Mouse (Mus musculus) lung, embryonic 15.5 days (tissue): Measurements from ENCODE around the gene Efcab3. TPM values are rescaled to one million over a fixed set of nuclear protein-coding genes. Genes with fewer than 3 reads are reported as not detected.
"Not testable (repeated sequence)": the region's sequence is repeated elsewhere in the genome, so short reads cannot be mapped to it uniquely, and the experiment has no call there.

Experiments
- ATAC-seq: fragments of 200-750 bp; cut with Nextera tagmentation; 2 replicates; pipeline ENCODE4 v1.8.0; 2017; ENCODE audit warnings: moderate number of reproducible peaks, borderline replicate concordance; ENCODE audit not compliant: low FRiP score, low TSS enrichment; ENCODE audit errors: extremely low read depth
- H3K27ac ChIP-seq: fragments of 300-500 bp; sonication (generic); 2 replicates; pipeline ENCODE4 v1.5.1; 2015; ENCODE audit warnings: moderate library complexity, mild to moderate bottlenecking, inconsistent platforms
- H3K27me3 ChIP-seq: fragments of 300-500 bp; sonication (generic); 2 replicates; pipeline ENCODE4 v1.6.1; 2015; ENCODE audit warnings: inconsistent platforms
- H3K36me3 ChIP-seq: fragments of 300-500 bp; sonication (generic); 2 replicates; pipeline ENCODE4 v1.6.1; 2015; ENCODE audit warnings: inconsistent platforms
- H3K4me1 ChIP-seq: fragments of 300-500 bp; sonication (generic); 2 replicates; pipeline ENCODE4 v1.6.1; 2015; ENCODE audit warnings: inconsistent platforms
- H3K4me2 ChIP-seq: fragments of 300-500 bp; sonication (generic); 2 replicates; pipeline ENCODE4 v1.6.1; 2015; ENCODE audit warnings: inconsistent platforms, mild to moderate bottlenecking, moderate library complexity
- H3K4me3 ChIP-seq: fragments of 300-500 bp; sonication (generic); 2 replicates; pipeline ENCODE4 v1.5.1; 2015; ENCODE audit warnings: mild to moderate bottlenecking, inconsistent platforms
- H3K9ac ChIP-seq: fragments of 300-500 bp; sonication (generic); 2 replicates; pipeline ENCODE4 v1.6.1; 2015; ENCODE audit warnings: inconsistent platforms
- H3K9me3 ChIP-seq: fragments of 300-500 bp; sonication (generic); 2 replicates; pipeline ENCODE4 v1.6.1; 2016; ENCODE audit warnings: inconsistent platforms
- WGBS: fragments of 180-500 bp; shearing (Covaris S2); methylation state at CpG from one replicate; pipeline ENCODE4 v1.1.7; 2015; 5-methylcytosine and 5-hydroxymethylcytosine counted together
- polyA plus RNA-seq: library from polyadenylated mRNA; unstranded; fragments of >200 nt; fragmentation: Nextera tagmentation; extraction: Ambion mirVana; gene quantifications from 2 replicates; pipeline ENCODE4 v1.2.1, GENCODE M21; 2015

Efcab3 gene
- polyA plus RNA-seq, 1 experiment from 2014 or later: not detected

DNA sequence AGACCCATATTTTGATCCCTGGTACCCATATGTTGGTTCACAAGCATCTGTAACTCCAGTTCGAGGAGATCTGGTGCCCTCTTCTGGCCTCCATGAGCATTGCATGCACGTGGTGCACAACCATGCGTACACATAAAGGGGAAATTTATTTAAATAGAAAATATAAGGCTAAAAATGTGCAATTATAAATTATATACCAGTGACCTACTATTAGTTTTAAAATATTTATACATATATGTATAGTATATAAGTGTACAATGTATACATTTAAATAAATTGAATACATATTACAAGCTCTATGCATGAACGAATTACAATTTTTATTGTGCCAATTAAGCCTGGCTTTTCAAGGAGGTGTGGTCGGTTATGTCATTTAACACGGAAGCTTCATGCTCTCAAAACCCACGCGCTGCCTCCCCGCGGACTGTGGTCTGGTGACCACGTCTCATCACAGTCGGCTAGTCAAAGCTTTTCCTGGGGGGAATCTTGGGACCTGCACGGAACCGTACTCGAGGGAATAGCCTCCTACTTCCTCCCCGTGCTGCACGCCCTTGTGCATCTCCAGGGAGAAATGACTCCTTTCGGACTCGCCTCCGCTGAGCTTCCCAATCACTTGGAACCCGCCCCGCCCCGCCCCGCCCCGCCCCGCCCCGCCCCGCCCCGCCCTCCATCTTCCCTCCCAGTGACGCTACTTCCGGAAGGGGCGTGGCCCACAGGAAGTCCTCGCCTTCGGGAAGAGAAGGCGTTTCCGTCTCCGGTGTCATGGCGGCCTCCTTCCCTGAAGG is 62.5 kb downstream of the Efcab3 start, which contains the start of gene Mettl2:
Mettl2 (plus strand) TSS at position 691 of the 785 bp plus-strand sequence.
- peak within 1 kb of the TSS; percentile 72 for H3K27ac ChIP-seq
- H3K4me3 ChIP-seq: peak within 1 kb of the TSS; percentile 98
- H3K4me1 ChIP-seq: peaks cover 18% of the 10 kb centered on the region
- peak within 1 kb of the TSS; percentile 56 for H3K9ac ChIP-seq
- H3K9me3 ChIP-seq: no peaks in the 10 kb centered on the region
- H3K36me3 ChIP-seq: peaks cover 15% of the 10 kb centered on the region; the same call in 1 of the 2 replicates
- H3K4me2 ChIP-seq: peak within 1 kb of the TSS; percentile 72
- WGBS: 1% methylated on average over 38 of the region's 38 CpGs
- peak; percentile 92 for ATAC-seq
- no peaks in the 10 kb centered on the region for H3K27me3 ChIP-seq

DNA sequence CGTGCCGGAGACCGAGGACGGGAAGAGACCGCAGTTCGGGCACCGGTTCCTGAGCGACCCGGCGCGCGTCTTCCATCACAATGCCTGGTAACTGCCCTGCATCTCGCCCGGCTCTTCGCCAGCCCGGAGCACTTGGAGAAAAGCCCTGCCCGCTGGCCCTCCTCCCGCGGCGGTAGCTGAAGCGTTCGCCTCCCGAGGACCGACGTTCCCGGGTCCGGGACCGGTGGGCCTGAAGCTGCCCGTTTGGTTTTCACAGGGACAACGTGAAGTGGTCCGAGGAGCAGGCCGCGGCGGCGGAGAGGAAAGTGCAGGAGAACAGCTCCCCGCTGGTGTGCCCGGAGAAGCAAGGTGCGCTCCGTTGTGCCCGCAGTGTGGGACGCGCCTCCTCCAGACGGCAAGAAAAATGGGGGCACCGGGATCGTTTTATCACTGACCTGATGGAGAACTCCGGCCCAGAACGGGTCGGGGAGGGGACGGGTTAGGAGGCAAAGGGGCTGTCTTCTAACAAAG is 63.2 kb downstream of the Efcab3 start:
- ATAC-seq: peak; percentile 32; the same call in 1 of the 2 replicates
- WGBS: under 1% methylated on average over 49 of the region's 49 CpGs
- peak overlapping the region; percentile 56 for H3K9ac ChIP-seq

GRCm38 (mm10) chr11:105135692-105136091 is 72.3 kb downstream of the Efcab3 start:
- 83% methylated on average over 7 of the region's 7 CpGs for WGBS
- Histone ChIP-seq H3K27me3 (no peaks in the 10 kb centered on the region), H3K4me2 (no peak overlapping the region), H3K27ac (no peak overlapping the region), H3K36me3 (peaks cover 92% of the 10 kb centered on the region), H3K4me1 (no peaks in the 10 kb centered on the region), H3K4me3 (no peak overlapping the region), H3K9ac (no peak overlapping the region), H3K9me3 (no peaks in the 10 kb centered on the region)
- ATAC-seq: no peak

More for the DNA sequence above, 63.2 kb downstream of the Efcab3 start:
- H3K4me3 ChIP-seq: peak overlapping the region; percentile 98
- no peaks in the 10 kb centered on the region for H3K27me3 ChIP-seq
- H3K27ac ChIP-seq: no peak overlapping the region
- H3K36me3 ChIP-seq: peaks cover 20% of the 10 kb centered on the region
- H3K9me3 ChIP-seq: no peaks in the 10 kb centered on the region
- peak overlapping the region; percentile 72 for H3K4me2 ChIP-seq
- peaks cover 18% of the 10 kb centered on the region for H3K4me1 ChIP-seq

- 85% methylated on average over 2 of the region's 2 CpGs for WGBS
- H3K9ac ChIP-seq, ATAC-seq, H3K4me3 ChIP-seq, H3K4me1 ChIP-seq, H3K27ac ChIP-seq, H3K9me3 ChIP-seq, H3K4me2 ChIP-seq, H3K27me3 ChIP-seq: not testable (repeated sequence)
- peaks cover 77% of the 10 kb centered on the region for H3K36me3 ChIP-seq
These were observed 73.9 kb downstream of the Efcab3 start for GRCm38 (mm10) chr11:105137255-105137654.

DNA sequence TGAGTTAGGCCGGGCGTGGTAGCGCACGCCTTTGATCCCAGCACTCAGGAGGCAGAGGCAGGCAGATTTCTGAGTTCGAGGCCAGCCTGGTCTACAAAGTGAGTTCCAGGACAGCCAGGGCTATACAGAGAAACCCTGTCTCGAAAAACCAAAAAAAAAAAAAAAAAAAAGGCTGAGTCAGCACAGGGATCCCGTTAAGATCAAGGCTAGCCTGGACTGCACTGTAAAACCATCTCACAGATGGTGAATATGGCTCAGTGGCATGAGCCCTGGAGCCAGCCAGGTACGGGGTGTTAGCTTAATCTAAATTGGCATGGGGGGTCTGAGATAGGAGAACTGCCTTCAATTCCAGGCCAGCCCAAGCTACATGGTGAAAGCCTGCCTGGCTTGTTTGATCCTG is 77.1 kb downstream of the Efcab3 start:
- peaks cover 45% of the 10 kb centered on the region for H3K36me3 ChIP-seq
- 95% methylated on average over 7 of the region's 8 CpGs for WGBS
- not testable (repeated sequence) for ATAC-seq

DNA sequence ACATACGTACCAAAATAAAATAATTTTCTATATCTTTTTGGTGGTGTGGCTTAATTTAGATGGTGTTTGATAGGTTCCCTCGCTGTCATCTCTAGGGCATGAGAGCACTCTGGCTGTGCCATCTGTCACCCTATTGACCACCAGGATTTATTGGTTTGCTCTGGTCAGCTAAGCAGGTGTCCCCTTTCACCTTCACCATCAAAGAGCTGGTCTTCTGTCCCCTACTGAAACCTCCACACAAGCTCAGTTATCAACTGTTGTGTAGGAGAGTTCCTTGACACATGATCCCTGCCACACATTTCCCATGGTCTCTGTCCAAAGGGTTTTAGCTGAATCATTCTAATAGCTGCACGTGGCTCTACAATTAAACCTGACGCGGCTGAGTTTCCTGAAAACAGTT is 77.7 kb downstream of the Efcab3 start:
- no peak overlapping the region for H3K4me2 ChIP-seq
- H3K9me3 ChIP-seq: no peaks in the 10 kb centered on the region
- H3K4me1 ChIP-seq: 0 out of 2 replicates have a peak, but pooled peaks cover 3% of the 10 kb centered on the region
- no peak overlapping the region for H3K9ac ChIP-seq
- no peaks in the 10 kb centered on the region for H3K27me3 ChIP-seq
- WGBS: 90% methylated on average over 5 of the region's 5 CpGs
- no peak for ATAC-seq
- no peak overlapping the region for H3K4me3 ChIP-seq
- H3K27ac ChIP-seq: no peak overlapping the region
- H3K36me3 ChIP-seq: peaks cover 39% of the 10 kb centered on the region

More for the DNA sequence above, 77.1 kb downstream of the Efcab3 start:
- H3K27me3 ChIP-seq, H3K4me3 ChIP-seq, H3K4me1 ChIP-seq, H3K9ac ChIP-seq, H3K9me3 ChIP-seq, H3K27ac ChIP-seq, H3K4me2 ChIP-seq: not testable (repeated sequence)

DNA sequence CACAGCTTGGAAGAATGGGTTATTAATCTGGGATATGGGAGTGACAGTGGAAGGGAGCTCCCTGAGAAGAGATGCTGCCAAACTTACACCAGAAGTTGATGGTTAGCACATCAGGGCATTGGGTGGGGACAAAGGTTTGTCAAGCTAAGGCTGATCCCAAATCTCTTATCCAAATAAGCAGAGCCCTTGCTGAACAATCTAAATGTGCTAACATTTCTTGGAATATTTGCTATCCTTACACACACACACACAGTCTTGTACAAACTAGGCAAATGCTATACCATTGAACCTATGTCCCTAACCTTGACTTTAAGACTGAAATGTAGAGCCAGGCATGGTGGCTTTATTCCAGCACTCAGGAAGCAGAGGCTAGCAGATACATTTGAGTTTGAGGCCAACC is 80.2 kb downstream of the Efcab3 start:
- Histone ChIP-seq H3K4me3 (no peak overlapping the region), H3K36me3 (peaks cover 16% of the 10 kb centered on the region), H3K27me3 (no peaks in the 10 kb centered on the region), H3K9me3 (no peaks in the 10 kb centered on the region), H3K4me2 (no peak overlapping the region), H3K27ac (no peak overlapping the region), H3K4me1 (0 out of 2 replicates have a peak, but pooled peaks cover 3% of the 10 kb centered on the region), H3K9ac (no peak overlapping the region)
- ATAC-seq: no peak

GRCm38 (mm10) chr11:105144084-105144483 is 80.7 kb downstream of the Efcab3 start:
- no peak overlapping the region for H3K4me2 ChIP-seq
- H3K4me1 ChIP-seq: 0 out of 2 replicates have a peak, but pooled peaks cover 3% of the 10 kb centered on the region
- no peak overlapping the region for H3K4me3 ChIP-seq
- H3K9ac ChIP-seq: no peak overlapping the region
- H3K27ac ChIP-seq: no peak overlapping the region
- no peaks in the 10 kb centered on the region for H3K9me3 ChIP-seq
- peaks cover 11% of the 10 kb centered on the region for H3K36me3 ChIP-seq
- H3K27me3 ChIP-seq: no peaks in the 10 kb centered on the region
- 71% methylated on average over 3 of the region's 3 CpGs for WGBS
- ATAC-seq: no peak

DNA sequence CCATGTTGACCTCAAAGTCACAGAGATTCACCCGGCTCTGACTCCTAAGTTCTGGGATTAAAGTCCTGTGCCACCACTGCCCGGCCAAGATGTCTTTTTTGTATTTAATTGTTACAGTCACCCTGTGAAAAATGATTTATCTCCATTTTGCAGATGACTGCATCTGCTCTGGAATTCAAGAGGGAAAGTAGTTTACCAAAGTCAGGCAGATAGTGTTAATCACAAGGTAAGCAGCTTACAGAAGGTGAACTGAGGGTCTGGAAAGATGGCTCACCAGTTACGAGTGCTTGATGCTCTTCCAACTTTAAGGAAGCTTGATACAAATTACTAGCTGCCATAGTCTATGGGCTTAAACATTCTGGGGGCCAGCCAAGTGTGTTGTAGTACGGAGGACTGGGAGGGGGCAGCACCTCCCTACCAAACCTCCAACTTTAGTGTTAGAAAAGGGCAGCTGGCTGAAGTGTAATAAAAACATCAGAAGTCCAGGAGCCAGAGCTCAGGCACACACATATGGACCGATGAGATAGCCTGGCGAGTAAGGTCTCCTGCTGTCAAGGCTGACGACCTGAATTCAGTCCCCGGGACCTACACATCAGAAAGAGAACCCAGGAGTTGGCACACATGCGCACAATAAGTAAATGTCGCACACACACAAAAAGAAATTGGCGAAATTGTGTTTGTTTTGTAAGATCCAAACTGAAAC is 81.3 kb downstream of the Efcab3 start:
- 69% methylated on average over 11 of the region's 11 CpGs for WGBS
- no peak; the same call in 1 of the 2 replicates for ATAC-seq

DNA sequence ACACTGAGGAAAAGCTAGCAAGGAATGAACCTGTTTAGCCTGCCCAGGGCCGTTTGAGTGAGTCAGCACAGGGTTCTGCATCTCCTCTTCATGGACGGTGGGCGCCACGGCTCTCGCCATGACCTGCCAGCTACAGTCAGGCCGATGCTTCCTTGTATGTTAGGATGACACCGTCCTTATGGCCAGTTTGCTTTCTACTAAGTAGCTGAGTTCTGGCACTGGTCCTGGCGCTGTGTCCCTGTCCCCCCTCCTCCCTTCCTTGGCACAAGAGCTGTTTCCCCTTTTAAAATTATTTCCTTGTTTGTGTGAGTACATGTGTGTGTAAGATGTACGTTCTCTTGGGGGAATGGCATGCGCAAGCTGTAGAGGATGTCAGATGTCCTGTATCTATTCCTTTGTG is 81.8 kb downstream of the Efcab3 start:
- Histone ChIP-seq H3K4me1 (0 out of 2 replicates have a peak, but pooled peaks cover 3% of the 10 kb centered on the region), H3K9me3 (no peaks in the 10 kb centered on the region), H3K4me2 (no peak overlapping the region), H3K27me3 (no peaks in the 10 kb centered on the region), H3K4me3 (no peak overlapping the region), H3K27ac (no peak overlapping the region), H3K36me3 (no peaks in the 10 kb centered on the region; the same call in 1 of the 2 replicates), H3K9ac (no peak overlapping the region)
- 0 out of 2 replicates have a peak, but pooled peaks have one; percentile 31 for ATAC-seq
- WGBS: 67% methylated on average over 10 of the region's 10 CpGs

More for the DNA sequence above, 81.3 kb downstream of the Efcab3 start:
- Histone ChIP-seq H3K9ac (no peak overlapping the region), H3K27ac (no peak overlapping the region), H3K4me1 (0 out of 2 replicates have a peak, but pooled peaks cover 3% of the 10 kb centered on the region), H3K36me3 (peaks cover 5% of the 10 kb centered on the region), H3K4me3 (no peak overlapping the region), H3K27me3 (no peaks in the 10 kb centered on the region), H3K4me2 (no peak overlapping the region), H3K9me3 (no peaks in the 10 kb centered on the region)

- 77% methylated on average over 3 of the region's 3 CpGs for WGBS
- Histone ChIP-seq H3K4me2 (no peak within 1 kb of the TSS), H3K4me3 (no peak within 1 kb of the TSS), H3K9me3 (no peaks in the 10 kb centered on the region), H3K27me3 (no peaks in the 10 kb centered on the region), H3K4me1 (0 out of 2 replicates have a peak, but pooled peaks cover 4% of the 10 kb centered on the region), H3K9ac (no peak within 1 kb of the TSS), H3K27ac (no peak within 1 kb of the TSS), H3K36me3 (no peaks in the 10 kb centered on the region; the same call in 1 of the 2 replicates)
- ATAC-seq: no peak
These were observed 83.2 kb downstream of the Efcab3 start, which contains the start of gene Gm10842 for GRCm38 (mm10) chr11:105146593-105146992. Gm10842 (plus strand) TSS chr11:105146893.
